Comparison of ENCODE assay signal across 20 mouse cellular contexts in genomic region chr7:73303818-73304217, GRCm38 (mm10).
DNase-seq lines count a peak whose midpoint lies in the region; ATAC-seq and TF ChIP-seq lines count a peak whose summit lies in the region.
"Had no signal": no experiment of that assay in that cellular context is flagged by ENCODE, and none has a peak within 500 bp of the region (broad histone marks: within the 10 kb centered on the region; RNA-seq: fewer than 3 reads in every experiment).

No protein-coding gene starts in this region.

- 9% methylated on average over 9 of the region's 9 CpGs for WGBS in forebrain, embryonic 12.5 days
- WGBS in hindbrain, embryonic 12.5 days, result 20% methylated on average over 9 of the region's 9 CpGs
- 11% methylated on average over 9 of the region's 9 CpGs for WGBS in midbrain, embryonic 12.5 days

- peak; percentile 88 for DNase-seq in brain, embryonic 14.5 days (ENCODE audit: low read depth)
- DNase-seq in left cerebral cortex, postnatal 4 days, result no peak
- DNase-seq in right cerebral cortex, postnatal 14 days, result no peak
- no peak for DNase-seq in cerebellum, adult 9-11 months
- no peak for DNase-seq in left cerebral cortex, adult 9 months (ENCODE audit: low spot score in 2 of 2)
- DNase-seq: cerebellum, adult 8-10 months; gastrocnemius, postnatal 25 days; heart, postnatal 10 days; kidney, adult 2 months; kidney, postnatal 10 days; layer of hippocampus, postnatal 36 days; lung, adult 18-20 months; thymus, postnatal 14 days had no signal

- peaks cover 58% of the 10 kb centered on the region for H3K4me1 ChIP-seq in forebrain, embryonic 12.5 days
- peaks cover 46% of the 10 kb centered on the region for H3K4me1 ChIP-seq in hindbrain, embryonic 12.5 days
- peaks cover 57% of the 10 kb centered on the region for H3K4me1 ChIP-seq in midbrain, embryonic 12.5 days
- H3K4me1 ChIP-seq: megakaryocyte, embryonic 14.5 days had no signal

- H3K27ac ChIP-seq in forebrain, embryonic 12.5 days, result peak overlapping the region; percentile 58
- 0 out of 2 replicates have a peak overlapping the region, but pooled peaks have one; percentile 17 for H3K27ac ChIP-seq in hindbrain, embryonic 12.5 days
- H3K27ac ChIP-seq in midbrain, embryonic 12.5 days (replicated peaks), result peak overlapping the region; percentile 73
- H3K27ac ChIP-seq: limb, embryonic 15.5 days had no signal

- H3K9ac ChIP-seq in forebrain, embryonic 12.5 days, result no peak overlapping the region
- H3K9ac ChIP-seq in hindbrain, embryonic 12.5 days, result no peak overlapping the region
- no peak overlapping the region for H3K9ac ChIP-seq in midbrain, embryonic 12.5 days (replicated peaks)
- H3K9ac ChIP-seq: limb, embryonic 15.5 days; neural tube, embryonic 15.5 days had no signal

- no peak for TF ChIP-seq CTCF in brain, embryonic 14.5 days (IDR thresholded peaks at IDR 0.05; ENCODE audit: borderline replicate concordance, extremely low read depth, insufficient read depth, insufficient read length)

- no peak for TF ChIP-seq POLR2A in brain, embryonic 14.5 days (IDR thresholded peaks at IDR 0.05; ENCODE audit: borderline replicate concordance, extremely low read depth, insufficient read depth, insufficient read length, poor library complexity, severe bottlenecking)

- intact Hi-C loops in left cerebral cortex, postnatal 4 days (cut with DNase I), result no loop called here

- H3K27me3 ChIP-seq in forebrain, embryonic 12.5 days, result no peaks in the 10 kb centered on the region
- no peaks in the 10 kb centered on the region for H3K27me3 ChIP-seq in hindbrain, embryonic 12.5 days
- no peaks in the 10 kb centered on the region for H3K27me3 ChIP-seq in midbrain, embryonic 12.5 days
- H3K27me3 ChIP-seq: neural tube, embryonic 15.5 days had no signal

- H3K9me3 ChIP-seq in forebrain, embryonic 12.5 days, result no peaks in the 10 kb centered on the region
- no peaks in the 10 kb centered on the region for H3K9me3 ChIP-seq in hindbrain, embryonic 12.5 days (replicated peaks)
- no peaks in the 10 kb centered on the region for H3K9me3 ChIP-seq in midbrain, embryonic 12.5 days
- H3K9me3 ChIP-seq: limb, embryonic 15.5 days; megakaryocyte, embryonic 14.5 days; neural tube, embryonic 15.5 days had no signal

- H3K4me2 ChIP-seq in forebrain, embryonic 12.5 days, result no peak overlapping the region
- H3K4me2 ChIP-seq in hindbrain, embryonic 12.5 days (replicated peaks), result no peak overlapping the region
- H3K4me2 ChIP-seq in midbrain, embryonic 12.5 days (replicated peaks), result no peak overlapping the region
- H3K4me2 ChIP-seq: limb, embryonic 15.5 days; neural tube, embryonic 15.5 days had no signal

- ATAC-seq in forebrain, embryonic 12.5 days (ENCODE audit: low FRiP score), result no peak
- ATAC-seq in hindbrain, embryonic 12.5 days (ENCODE audit: low FRiP score), result no peak
- ATAC-seq in midbrain, embryonic 12.5 days (ENCODE audit: low FRiP score, low read depth), result no peak

- H3K4me3 ChIP-seq in forebrain, embryonic 12.5 days (replicated peaks), result no peak overlapping the region
- H3K4me3 ChIP-seq in hindbrain, embryonic 12.5 days, result no peak overlapping the region
- no peak overlapping the region for H3K4me3 ChIP-seq in midbrain, embryonic 12.5 days
- H3K4me3 ChIP-seq: limb, embryonic 15.5 days; megakaryocyte, embryonic 14.5 days; myocyte; neural tube, embryonic 15.5 days had no signal

- H3K36me3 ChIP-seq in forebrain, embryonic 12.5 days (replicated peaks), result no peaks in the 10 kb centered on the region
- H3K36me3 ChIP-seq in hindbrain, embryonic 12.5 days, result no peaks in the 10 kb centered on the region
- H3K36me3 ChIP-seq in midbrain, embryonic 12.5 days, result no peaks in the 10 kb centered on the region
- H3K36me3 ChIP-seq: limb, embryonic 15.5 days; neural tube, embryonic 15.5 days had no signal

Comparison
In these comparisons a context has a peak if more than half of its experiments do, and no peak if none do; other contexts are left out.
1. H3K27ac ChIP-seq: peak in every context shown above with its lines; median percentile 73 in midbrain, embryonic 12.5 days; 58 in forebrain, embryonic 12.5 days; 17 in hindbrain, embryonic 12.5 days.